Mouse (Mus musculus) olfactory bulb, adult 2 months (tissue): ENCODE measurements around the gene Cflar.

Source experiments
- CTCF ChIP-seq: fragments of 200-500 bp; IDR thresholded peaks from 2 replicates; pipeline ENCODE4 v1.5.1; 2012; ENCODE audit warnings: low read depth, mild to moderate bottlenecking, low read length, moderate library complexity; ENCODE audit not compliant: insufficient read depth
- POLR2A ChIP-seq: fragments of 200-500 bp; IDR thresholded peaks from 2 replicates; pipeline ENCODE4 v1.6.1; 2012; ENCODE audit warnings: mild to moderate bottlenecking, low read depth, low read length, moderate library complexity; ENCODE audit not compliant: insufficient read depth

GRCm38 (mm10) chr1:58672116-58672515, 39.2 kb upstream of the Cflar start:
- TF ChIP-seq POLR2A (no peak), CTCF (no peak)
